Mouse (Mus musculus): Measurements from ENCODE around the gene Fkbp5. TPM values are rescaled to one million over a fixed set of nuclear protein-coding genes. Genes with fewer than 3 reads are reported as not detected.

Gene Fkbp5
- polyA plus RNA-seq, 1 experiment, result 48.6 TPM

GRCm38 (mm10) chr17:28528043-28528351 lies 10.7 kb upstream of the Fkbp5 start:
- no peak for TF ChIP-seq POLR2A (IDR thresholded peaks at IDR 0.05; ENCODE audit: borderline replicate concordance, control insufficient read depth, low read depth, low read length)
- peak; percentile 95 for TF ChIP-seq CTCF (IDR thresholded peaks at IDR 0.05; ENCODE audit: control insufficient read depth, insufficient read depth, low read length)
- Histone ChIP-seq H3K4me3 (replicated peaks; ENCODE audit: control insufficient read depth, low read depth, low read length) (peak overlapping the region; percentile 28), H3K4me1 (ENCODE audit: control insufficient read depth, insufficient read depth, low read length) (peaks cover 5% of the 10 kb centered on the region), H3K27ac (ENCODE audit: control insufficient read depth, insufficient read depth, low read depth, low read length, poor library complexity) (peak overlapping the region; percentile 38)
- WGBS, result 1% methylated on average over 6 of the region's 6 CpGs

GRCm38 (mm10) chr17:28527184-28528042 lies 10.1 kb upstream of the Fkbp5 start:
- 16% methylated on average over 12 of the region's 12 CpGs for WGBS

GRCm38 (mm10) chr17:28524831-28525430 lies 7.6 kb upstream of the Fkbp5 start:
- Histone ChIP-seq H3K4me3 (replicated peaks; ENCODE audit: control insufficient read depth, low read depth, low read length) (no peak overlapping the region), H3K27ac (ENCODE audit: control insufficient read depth, insufficient read depth, low read depth, low read length, poor library complexity) (peak overlapping the region; percentile 96), H3K4me1 (ENCODE audit: control insufficient read depth, insufficient read depth, low read length) (peaks cover 5% of the 10 kb centered on the region)
- WGBS, result 25% methylated on average over 4 of the region's 4 CpGs
- TF ChIP-seq POLR2A (IDR thresholded peaks at IDR 0.05; ENCODE audit: borderline replicate concordance, control insufficient read depth, low read depth, low read length), result no peak

More at GRCm38 (mm10) chr17:28527184-28528042, 10.1 kb upstream of the Fkbp5 start:
- Histone ChIP-seq H3K4me3 (replicated peaks; ENCODE audit: control insufficient read depth, low read depth, low read length) (peak overlapping the region; percentile 28), H3K4me1 (ENCODE audit: control insufficient read depth, insufficient read depth, low read length) (peaks cover 5% of the 10 kb centered on the region), H3K27ac (ENCODE audit: control insufficient read depth, insufficient read depth, low read depth, low read length, poor library complexity) (peak overlapping the region; percentile 38)
- TF ChIP-seq CTCF (IDR thresholded peaks at IDR 0.05; ENCODE audit: control insufficient read depth, insufficient read depth, low read length), result no peak
- no peak for TF ChIP-seq POLR2A (IDR thresholded peaks at IDR 0.05; ENCODE audit: borderline replicate concordance, control insufficient read depth, low read depth, low read length)

GRCm38 (mm10) chr17:28524009-28524695 lies 6.8 kb upstream of the Fkbp5 start:
- H3K27ac ChIP-seq (ENCODE audit: control insufficient read depth, insufficient read depth, low read depth, low read length, poor library complexity), result peak overlapping the region; percentile 96
- H3K4me1 ChIP-seq (ENCODE audit: control insufficient read depth, insufficient read depth, low read length), result peaks cover 8% of the 10 kb centered on the region
- 44% methylated on average over 23 of the region's 23 CpGs for WGBS
- H3K4me3 ChIP-seq (replicated peaks; ENCODE audit: control insufficient read depth, low read depth, low read length), result peak overlapping the region; percentile 78
- no peak for TF ChIP-seq CTCF (IDR thresholded peaks at IDR 0.05; ENCODE audit: control insufficient read depth, insufficient read depth, low read length)
- peak; percentile 23; the same call in 1 of the 2 replicates for TF ChIP-seq POLR2A (IDR thresholded peaks at IDR 0.05; ENCODE audit: borderline replicate concordance, control insufficient read depth, low read depth, low read length)

- no peak for TF ChIP-seq POLR2A (IDR thresholded peaks at IDR 0.05; ENCODE audit: borderline replicate concordance, control insufficient read depth, low read depth, low read length)
- no peak for TF ChIP-seq CTCF (IDR thresholded peaks at IDR 0.05; ENCODE audit: control insufficient read depth, insufficient read depth, low read length)
- Histone ChIP-seq H3K27ac (ENCODE audit: control insufficient read depth, insufficient read depth, low read depth, low read length, poor library complexity) (peak overlapping the region; percentile 96), H3K4me1 (ENCODE audit: control insufficient read depth, insufficient read depth, low read length) (peaks cover 8% of the 10 kb centered on the region), H3K4me3 (replicated peaks; ENCODE audit: control insufficient read depth, low read depth, low read length) (peak overlapping the region; percentile 84)
- 2% methylated on average over 28 of the region's 28 CpGs for WGBS
Measured at GRCm38 (mm10) chr17:28523355-28524008, 6.2 kb upstream of the Fkbp5 start.

- Histone ChIP-seq H3K27ac (ENCODE audit: control insufficient read depth, insufficient read depth, low read depth, low read length, poor library complexity) (peak overlapping the region; percentile 96), H3K4me1 (ENCODE audit: control insufficient read depth, insufficient read depth, low read length) (peaks cover 7% of the 10 kb centered on the region), H3K4me3 (replicated peaks; ENCODE audit: control insufficient read depth, low read depth, low read length) (peak overlapping the region; percentile 84)
- WGBS, result 1% methylated on average over 63 of the region's 66 CpGs
- TF ChIP-seq CTCF (IDR thresholded peaks at IDR 0.05; ENCODE audit: control insufficient read depth, insufficient read depth, low read length) (no peak), POLR2A (IDR thresholded peaks at IDR 0.05; ENCODE audit: borderline replicate concordance, control insufficient read depth, low read depth, low read length) (peak; percentile 87)
Measured at GRCm38 (mm10) chr17:28522623-28523354, 5.5 kb upstream of the Fkbp5 start.

- Histone ChIP-seq H3K4me1 (ENCODE audit: control insufficient read depth, insufficient read depth, low read length) (peaks cover 3% of the 10 kb centered on the region; the same call in 1 of the 2 replicates), H3K27ac (ENCODE audit: control insufficient read depth, insufficient read depth, low read depth, low read length, poor library complexity) (peak overlapping the region; percentile 40; the same call in 1 of the 2 replicates), H3K4me3 (replicated peaks; ENCODE audit: control insufficient read depth, low read depth, low read length) (peak overlapping the region; percentile 47)
- 70% methylated on average over 6 of the region's 6 CpGs for WGBS
- TF ChIP-seq CTCF (IDR thresholded peaks at IDR 0.05; ENCODE audit: control insufficient read depth, insufficient read depth, low read length) (no peak), POLR2A (IDR thresholded peaks at IDR 0.05; ENCODE audit: borderline replicate concordance, control insufficient read depth, low read depth, low read length) (no peak)
Measured at GRCm38 (mm10) chr17:28521920-28522319, 4.6 kb upstream of the Fkbp5 start.
